Mouse (Mus musculus) urinary bladder, postnatal 25 days (tissue): ENCODE data around the gene Nog.

Experiments
- DNase-seq: peaks from one replicate; pipeline ENCODE4 v3.0.0; 2022; ENCODE audit warnings: low spot score

The Nog gene

DNA sequence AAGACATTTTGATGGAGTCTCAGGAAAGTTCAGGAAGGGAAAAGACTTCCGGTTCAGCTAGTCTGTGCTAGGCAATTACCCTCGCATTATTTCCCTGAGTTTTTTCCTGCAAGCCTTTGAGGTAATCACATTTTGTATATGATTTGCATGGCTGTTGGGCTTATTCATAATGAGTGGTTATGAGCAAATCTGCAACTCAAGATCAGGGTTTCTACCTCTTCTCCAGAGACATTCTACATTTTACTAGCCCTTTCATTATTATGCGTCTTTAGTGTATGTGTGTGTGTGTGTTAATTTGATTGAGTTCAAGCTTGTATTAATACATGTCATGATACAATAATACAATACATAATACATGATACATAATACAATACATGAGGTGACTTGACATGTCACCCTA, 34.6 kb downstream of the Nog start:
- no peak for DNase-seq

DNA sequence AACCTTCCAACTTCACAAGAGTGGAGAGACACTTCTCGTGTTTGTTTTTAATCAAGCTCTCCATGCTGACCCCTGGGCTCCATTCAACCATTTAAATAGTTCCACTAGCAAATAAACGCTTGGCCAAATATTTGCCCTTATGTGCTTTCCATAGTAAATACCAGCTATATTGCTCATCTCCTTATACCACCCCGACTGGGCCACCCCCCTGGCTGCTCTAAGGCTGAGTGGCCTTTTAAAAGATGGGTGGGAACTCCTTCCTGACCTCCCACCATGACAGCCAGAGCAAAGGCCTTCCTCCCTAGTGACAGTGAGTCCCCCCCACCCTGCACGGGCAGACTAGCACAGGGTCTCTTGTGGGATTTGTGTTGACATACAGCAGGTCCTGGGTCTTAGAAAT, 37.1 kb downstream of the Nog start:
- DNase-seq = no peak

DNA sequence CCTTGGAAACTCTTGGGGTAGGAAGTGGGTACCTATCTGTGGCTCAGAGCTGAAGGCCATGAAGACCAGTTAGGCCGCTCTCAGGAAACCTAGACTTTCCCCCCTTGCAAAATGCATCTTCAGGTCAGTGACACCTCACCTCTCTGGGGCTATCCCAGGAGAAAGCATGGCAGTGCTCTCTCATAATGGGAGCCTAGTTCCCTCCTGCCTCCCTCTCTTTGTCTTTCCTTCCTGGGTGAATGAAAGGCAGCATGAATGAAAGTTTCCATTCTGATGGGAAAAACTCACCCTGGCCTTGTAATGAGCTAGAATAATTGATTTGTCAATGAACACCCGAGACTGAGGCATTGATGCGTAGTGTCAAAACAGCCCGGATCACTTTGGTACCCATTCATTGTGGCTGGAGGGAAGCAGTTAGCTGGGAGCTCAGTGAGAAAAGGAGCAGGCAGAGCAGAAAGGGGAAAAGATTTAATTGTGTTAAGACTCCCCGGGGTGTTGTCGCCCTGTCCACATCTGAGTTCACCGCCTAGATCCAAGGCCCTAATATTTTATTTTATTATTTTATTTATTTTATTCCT, 42.7 kb downstream of the Nog start:
- no peak for DNase-seq

DNA sequence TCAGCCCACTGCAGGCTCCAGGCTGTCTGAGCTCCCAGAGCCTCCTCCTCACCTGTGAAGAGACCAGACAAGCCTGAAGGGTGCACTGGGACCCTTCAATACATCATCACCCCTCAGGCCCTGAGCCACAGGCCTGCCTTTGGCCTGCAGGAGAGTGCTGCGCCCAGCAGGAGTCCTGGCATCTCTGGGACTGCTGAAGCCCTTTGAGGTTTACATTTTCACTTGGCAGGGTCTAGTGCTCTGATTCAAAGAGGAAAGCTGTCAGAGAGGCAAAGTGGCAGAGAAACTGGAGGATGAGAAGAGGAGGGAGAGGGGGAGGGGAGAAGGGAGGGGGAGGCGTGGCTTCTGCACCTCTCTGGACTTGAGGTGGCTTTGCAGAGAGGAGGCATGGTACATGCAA, 44.2 kb downstream of the Nog start:
- no peak for DNase-seq

DNA sequence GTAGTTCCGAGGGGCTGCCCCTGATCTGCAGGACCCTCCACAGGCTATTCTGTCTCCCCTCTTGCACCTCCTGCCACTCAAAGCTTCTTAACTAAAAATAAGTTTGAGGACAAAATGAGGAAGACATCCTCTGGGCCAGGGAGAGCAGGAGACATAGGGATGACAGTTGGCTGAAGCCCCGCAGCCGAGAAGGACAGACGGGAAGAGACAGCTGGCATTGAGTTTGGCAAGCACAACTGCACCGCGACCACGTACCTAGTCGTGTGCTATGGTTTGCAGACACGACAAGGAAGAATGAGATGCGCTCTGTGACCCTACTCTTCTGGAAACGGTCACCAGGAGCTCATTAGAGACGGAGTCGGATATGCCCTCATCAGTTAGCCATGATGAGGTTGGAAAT, 48.2 kb downstream of the Nog start:
- DNase-seq = no peak
